Mouse (Mus musculus): ENCODE data around the gene Jak3.

Jak3 gene

DNA sequence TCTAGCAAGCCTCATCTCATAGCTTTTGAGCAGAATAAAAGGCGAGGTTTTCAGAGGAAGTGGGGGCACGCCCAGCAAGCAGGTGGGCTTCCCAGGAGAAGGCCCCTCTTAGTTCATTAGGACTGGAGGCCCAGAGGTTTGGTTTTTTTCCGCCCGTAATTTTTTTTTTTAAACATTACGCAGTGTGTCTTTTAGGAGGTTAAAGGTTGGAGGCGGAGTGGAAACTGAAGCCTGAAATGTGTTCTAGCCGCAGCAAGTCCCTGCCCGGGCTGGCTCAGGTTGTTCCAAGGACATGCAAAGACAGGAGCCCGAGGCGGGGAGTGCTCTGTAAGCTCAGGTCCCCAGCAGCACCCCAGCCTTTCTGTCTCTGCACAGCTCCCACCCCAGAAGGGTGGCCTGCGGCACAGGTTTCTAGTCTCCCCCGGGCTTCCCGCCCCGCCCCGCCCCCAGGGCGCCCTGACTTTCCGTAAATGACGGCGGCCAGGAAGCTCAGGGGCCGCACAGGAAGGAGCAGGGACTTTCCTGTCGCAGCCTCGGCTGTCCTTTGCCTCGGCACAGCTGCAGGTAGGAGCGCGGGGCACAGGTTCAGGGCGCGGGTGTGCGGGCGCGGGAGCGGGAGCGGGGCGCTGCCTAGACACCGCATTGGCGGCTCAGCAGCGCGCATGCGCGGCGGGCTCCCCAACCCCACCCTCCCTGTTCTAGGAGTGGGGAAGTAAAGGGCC is at the start of gene Jak3:
Jak3 (plus strand) TSS at position 277 of the 722 bp plus-strand sequence.
- peak; percentile 60 to 76 for DNase-seq

DNA sequence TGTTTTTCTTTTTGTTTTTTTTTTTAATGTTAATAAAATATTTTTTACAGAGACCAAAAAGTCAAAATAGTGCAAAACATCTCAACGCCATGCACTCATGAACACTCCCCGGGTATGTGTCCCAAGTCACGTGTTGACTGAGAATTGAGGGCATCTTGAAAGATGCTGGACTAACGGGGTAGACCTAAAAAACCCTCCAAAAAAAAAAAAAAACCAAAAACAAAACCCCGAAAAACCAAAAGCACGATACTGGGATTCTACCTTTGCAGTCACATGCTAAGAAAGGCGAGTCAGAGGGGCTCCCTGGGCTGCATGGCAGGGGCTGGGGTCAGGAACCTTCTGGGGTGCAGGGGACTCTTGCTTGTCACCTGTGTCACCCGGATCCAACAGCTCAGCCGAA is 49.3 kb upstream of the Jak3 start:
- no peak for DNase-seq

DNA sequence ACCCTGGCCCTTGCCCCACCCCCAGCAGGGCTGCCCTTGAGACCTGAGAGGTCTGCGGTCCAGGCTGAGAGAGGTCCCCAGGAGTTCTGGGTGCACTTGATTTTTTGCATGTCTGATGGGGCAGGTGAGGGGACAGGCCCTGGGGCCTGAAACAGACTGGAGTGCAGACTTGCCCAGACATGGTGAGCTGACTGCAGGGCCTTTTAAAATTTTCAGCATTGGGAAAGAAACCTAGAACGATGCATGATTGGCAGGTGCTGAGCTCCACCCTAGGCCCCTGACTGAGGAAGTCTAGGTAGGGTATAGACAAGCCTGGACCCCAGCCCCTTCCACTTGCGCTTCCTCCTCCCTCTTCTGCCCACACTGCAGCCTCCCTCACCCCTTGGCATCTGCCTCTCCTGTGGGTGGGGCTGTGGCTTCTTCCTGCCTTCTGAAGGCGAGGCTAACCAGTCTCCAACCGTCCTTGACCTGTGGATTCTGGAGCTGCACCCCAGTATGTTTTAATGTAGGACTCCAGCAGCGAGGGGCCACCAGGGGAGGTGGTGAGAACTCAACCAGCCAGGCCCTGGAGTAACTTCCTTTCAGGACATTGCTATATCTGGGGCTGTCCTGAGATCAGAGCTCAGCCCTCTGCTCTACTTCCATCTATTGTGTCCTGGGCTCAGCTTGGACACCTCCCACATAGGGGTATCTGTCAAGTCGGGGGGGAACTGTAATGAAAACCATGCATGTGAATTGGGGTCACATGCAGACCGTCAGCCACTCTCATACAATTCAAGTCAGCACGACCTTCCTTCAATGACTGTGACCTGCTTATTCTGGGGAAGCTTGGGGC is 48.6 kb upstream of the Jak3 start:
- peak in 1 of 2 experiments; percentile 34 for DNase-seq

DNA sequence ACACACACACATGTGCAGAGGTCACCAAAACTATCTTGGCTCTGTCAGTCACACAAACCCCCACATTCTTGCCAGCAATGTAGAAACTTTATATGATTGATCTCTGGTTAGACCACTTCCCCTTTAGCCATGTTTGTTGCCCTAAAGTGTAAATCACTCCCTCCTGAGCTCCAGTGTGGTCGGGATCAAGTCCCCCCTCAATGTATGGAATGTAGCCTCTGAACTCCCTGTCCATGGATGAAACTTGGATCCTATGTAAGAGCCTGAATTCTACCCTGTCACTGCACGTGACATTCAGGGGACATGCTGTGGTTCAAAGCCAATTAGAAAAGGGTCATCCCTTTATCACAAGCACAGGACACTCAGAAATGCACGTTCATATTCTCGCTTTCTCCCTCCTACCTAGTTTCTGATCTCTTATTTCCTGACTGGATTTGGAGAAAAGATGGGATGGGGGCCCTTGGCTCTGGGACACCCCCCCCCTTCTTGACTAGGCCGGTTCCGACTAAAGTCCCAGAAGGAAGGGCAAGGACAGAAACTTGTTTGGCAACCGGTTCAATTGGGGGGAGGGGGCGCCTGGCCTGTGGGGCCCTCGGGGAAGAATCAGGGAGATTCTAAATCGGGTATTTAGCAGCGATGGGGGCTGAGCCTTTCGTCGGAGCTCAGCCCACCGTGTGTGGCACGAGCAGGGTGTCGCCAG is 47.5 kb upstream of the Jak3 start:
- no peak for DNase-seq

DNA sequence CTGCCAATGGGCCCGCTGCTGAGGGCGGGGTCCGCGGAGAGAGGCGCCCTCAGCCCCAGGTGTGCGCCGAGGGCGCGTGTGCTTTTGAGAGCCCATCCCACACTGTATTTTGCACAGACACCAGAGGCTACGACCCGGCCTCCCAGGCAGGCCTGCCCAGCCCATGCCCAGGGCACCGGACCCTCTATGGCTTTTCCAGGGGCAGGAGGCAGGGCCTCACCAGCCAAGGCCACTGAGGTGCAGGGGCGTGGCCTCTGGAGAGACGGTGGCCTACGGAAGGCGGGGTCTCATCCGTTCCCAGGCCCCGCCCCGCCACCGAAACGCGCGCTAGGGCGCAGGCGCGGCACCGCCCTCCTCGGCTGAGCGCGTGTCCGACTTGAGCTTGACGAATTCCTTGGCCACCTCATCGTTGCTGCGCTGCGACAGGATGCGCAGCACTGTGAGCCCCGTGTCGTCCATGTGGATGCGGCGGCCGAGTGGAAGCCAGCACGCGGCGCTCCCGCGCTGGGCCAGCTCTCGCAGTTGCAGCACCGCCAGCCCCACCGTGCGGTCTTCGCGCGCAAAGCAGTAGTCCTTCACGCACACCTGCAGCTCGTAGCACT is 46.9 kb upstream of the Jak3 start:
- peak; percentile 96 to 97 for DNase-seq

DNA sequence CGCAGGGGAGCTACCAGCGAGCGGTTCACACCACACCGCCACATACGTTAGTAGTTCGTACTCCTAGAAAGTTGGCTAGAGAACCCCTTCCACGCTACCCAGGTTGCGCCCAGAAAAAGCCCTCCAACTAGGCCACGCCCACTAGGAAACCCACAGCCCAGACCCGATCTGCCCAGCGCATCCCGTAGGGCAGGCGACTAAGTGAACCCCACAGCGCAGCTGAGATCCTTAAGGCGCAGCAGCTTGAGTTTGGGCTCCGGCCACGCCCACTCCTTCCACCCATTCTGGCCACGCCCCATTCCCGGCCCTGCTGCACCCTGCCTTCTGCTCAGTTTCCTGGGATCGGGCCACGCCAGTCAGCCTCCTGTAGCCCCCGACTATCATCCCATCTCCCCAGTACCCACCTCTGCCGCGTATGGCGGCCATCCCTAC is 46.3 kb upstream of the Jak3 start:
- peak; percentile 78 to 84 for DNase-seq

DNA sequence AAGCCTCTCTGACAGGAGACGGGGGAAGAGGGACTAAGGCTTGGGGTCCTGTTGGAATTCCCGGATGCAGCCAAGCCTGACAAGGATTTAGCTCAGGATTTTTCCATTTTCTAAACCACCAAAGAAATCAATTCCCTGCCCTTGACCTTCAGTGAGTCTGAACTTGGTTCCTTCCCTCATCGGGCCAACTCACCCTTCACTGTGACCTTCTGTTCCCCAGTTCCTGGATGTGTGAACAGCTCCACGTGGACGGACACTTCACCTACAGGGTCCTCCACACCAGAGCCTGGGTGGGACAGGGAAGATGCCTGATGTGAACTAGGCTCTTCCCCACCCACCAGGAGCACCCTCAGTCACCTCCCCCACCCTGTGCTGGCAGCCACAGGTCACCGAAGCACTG is 45.3 kb upstream of the Jak3 start:
- no peak for DNase-seq

DNA sequence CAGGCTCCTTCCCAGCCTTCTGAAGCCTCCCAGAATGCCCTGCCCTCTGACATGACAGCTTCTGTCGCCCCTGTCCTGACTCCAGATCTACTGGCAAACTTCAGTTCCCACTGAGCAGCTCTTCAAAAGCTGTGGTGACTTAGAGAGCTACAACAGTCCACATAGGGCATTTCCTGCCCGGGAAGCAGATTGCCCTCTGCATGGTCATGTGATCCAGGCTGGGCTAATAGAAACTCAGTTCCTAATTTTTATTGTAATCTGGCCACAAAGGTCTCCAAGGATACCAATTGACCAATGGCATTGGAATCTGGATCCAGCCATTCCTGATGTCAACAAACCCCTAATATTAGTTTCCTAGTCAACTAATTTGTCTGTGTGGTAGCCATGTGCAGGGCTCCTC is 44.2 kb upstream of the Jak3 start:
- DNase-seq, result no peak

DNA sequence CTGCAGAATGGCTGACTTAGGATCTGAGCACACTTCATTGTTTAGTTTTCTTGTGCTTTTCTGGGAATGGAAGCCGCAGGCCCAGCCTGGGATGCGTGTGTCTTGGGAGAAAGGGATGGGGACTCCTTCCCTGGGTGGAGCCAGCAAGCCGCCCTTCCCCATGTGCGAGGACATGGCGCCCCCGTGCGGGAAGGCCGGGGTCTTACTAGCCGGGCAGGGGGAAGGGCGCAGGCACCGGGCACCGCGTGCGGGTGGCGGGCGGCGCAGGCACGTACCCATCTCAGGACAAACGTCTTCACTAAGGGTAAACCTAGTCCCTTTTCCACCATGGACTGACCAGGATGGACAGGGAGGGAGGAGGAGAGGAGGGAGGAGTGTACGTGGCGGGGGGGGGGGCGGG is 42.9 kb upstream of the Jak3 start:
- peak; percentile 62 to 70 for DNase-seq

DNA sequence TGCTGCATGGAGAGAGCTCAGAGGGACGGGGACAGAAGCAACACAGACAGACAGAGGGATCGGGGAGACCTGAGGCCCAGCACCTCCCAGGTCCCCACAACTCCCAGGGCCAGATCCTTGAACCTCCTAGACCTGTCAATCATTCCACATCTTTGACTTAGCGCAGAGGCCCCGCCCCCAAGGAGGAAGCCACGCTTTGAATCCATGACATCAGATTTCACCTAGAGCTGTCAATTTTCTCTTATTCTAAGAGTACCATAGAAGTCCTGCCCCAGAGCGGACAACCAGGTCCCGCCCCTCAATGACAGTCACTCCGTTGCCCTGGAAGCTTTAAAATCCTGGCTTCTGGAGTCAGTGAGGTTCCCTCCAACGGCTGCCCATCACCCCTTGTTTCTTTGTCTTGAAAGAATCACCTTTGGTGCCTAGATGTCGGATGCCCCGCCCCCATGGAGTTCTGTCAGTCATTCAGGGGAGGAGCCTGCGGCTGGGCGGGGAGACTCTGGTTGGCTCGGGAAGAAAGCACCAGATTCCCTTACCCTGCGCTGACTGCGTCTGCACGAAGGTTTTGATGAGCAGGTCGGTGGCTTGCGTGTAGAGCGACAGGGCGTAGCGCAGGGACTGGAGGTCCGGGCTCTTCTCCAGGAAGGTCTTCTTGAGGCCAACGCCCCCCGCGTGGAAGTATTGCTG is 42.0 kb upstream of the Jak3 start:
- peak; percentile 70 to 80 for DNase-seq

DNA sequence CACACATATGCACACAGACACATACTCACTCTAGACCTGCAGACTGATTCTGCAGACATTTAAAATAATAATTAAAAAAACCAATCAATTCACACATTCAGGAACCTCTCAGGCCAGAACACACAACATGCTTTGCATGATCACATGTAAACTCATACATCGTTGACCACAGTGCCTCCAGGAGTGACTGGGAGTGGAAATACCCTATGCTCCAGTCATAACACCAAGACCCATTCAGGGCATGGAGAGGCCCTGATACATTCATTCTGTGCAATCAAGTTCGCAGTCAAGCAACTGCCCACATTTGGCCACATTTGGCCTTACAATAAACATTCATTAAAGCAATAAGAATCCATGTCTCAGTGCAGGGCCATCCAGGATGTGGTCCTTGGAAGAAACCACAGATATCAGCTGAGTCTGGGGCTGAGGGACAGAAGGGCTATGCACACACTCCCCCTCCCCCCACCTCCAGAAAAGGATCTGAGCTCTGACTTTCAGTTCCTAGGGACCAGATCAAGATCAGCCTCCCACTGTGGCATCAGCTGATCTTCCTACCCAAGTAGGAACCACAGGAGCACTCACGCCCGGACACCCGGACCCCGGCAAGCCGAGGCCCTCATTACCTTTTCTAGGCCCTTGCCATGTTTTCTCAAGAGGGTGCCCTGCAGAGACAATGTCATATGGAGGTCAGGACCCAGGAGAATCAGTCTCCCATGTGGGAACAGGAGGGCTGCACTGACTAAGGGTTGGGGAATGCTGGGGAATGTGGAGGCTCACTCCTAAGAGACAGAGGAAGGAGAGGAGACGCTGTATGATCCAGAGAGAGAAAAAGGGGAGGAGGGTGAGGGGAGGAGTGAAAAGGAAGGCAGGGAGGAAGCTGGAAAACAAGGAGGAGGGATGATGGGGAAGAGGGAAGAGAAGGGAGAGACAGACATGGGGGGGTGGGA is 38.7 kb upstream of the Jak3 start:
- DNase-seq, result no peak

DNA sequence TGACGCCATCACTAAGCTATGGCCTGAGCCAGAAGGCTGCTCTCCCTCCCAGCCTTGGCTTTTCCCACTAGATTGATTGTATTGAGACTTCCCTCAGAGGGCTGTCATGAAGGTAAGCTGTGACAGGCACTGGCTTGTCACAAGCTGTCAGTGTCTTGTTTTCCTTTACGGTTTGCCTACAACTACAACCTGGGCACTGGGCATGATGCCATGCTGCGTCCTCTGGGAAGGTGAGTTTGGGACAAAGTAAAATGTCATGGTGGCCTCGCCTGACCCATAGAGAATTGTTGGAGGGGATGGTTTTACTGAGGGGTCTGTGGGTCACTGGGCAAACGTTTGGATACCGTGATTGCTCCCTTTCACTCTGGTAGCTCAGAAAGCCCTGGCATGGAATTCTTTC is 37.8 kb upstream of the Jak3 start:
- DNase-seq, result no peak

DNA sequence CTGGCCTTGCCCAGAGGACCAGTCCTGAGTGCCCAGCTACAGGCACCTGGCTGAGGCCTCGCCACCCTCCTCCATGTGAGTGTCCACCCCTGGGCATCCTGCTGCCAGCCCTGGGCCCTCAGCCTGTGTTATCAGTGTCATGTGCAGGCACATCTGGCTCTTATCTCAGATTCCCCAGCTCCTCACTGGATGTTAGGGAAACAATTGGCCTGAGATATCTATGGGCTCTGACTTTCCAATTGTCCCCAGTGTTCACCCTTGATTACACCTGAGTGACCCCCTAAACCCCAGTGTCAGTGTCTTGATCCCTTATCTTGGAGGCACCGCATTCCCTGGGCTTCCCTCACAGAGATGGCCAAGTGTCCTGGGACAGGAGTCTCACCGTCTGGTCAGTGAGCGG is 36.8 kb upstream of the Jak3 start:
- no peak for DNase-seq

DNA sequence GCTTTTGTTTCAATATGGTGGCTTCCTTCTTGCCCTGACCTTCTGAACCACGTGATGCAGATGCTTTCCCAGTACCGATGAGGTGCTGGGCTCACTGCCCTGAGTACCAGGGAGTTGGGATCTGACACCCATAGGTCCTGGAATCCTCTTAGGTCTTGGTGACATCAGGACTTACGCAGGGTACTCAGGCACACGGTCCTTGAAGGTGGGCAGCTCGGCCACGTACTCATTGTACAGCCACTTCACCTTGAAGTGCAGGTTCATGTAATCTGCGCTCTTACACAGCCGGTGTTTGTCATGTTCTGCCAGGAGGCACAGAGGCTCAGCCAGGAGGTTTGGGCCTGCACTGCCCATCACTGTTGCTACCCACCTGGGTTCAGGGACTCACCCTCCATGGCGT is 30.6 kb upstream of the Jak3 start:
- no peak for DNase-seq

DNA sequence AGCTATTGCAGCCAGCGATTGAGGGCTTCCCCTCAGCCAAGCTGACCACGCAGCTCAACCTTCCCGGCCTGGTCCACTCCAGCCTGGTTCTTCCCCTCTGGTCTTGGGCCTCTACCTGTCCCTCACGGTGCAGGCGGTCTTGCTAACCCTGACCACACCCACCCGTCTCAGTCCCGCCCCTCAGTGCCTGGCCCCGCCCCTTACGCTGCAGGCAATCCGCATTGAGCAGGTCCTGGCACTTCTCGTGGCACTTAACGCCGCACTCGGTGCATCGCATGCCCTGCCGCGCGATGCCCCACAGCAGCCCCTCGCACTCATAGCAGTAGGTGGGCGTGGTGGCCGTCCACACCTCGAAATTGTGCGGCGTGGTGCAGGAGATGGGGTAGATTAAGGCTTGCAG is 21.5 kb upstream of the Jak3 start:
- peak; percentile 75 to 79 for DNase-seq

DNA sequence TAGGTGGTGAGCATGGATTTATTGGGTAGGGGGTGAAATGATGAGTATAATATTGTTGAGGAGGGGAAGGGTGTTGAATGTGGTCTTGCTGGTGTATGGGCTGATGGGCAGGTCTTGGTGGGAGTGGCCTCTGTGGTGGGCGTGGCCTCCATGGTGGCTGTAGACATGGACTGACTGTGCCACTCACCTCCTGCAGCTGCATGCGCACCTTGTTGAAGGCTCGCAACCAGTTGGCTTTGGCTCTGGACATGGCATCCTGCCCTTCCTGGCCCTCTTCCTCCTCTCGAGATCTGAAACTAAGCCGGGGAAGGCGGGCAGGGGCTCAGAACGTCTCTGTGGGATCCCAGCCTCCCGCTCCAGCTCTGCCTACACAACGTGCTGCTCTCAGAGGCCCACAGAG is 18.3 kb upstream of the Jak3 start:
- peak in 1 of 2 experiments; percentile 31 for DNase-seq

DNA sequence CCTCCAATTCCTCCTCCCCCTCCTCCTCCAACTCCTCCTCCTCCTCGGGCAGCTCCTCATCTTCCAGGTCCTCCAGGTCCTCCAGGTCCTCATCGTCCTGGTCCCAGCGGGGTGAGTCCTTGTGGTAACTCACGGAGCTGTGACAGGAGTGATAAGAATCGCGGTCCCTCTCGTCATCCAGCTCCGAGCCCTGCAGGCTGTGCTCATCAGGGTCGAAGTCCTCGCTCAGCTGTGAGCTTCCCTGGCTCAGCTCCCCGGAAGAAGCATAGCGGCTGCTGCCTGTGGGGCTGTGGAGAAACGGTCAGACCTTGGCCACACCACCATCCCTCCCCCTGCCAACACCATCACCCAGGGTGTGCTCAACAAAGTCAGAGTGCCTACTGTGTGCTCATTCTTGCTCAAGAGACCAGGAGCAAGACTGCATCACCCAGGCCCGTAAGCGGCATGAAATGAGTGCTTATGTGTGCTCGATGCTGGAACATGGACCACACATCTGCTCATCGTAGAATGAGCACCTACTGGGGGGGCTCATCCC is 17.5 kb upstream of the Jak3 start:
- peak in 1 of 2 experiments; percentile 45 for DNase-seq

DNA sequence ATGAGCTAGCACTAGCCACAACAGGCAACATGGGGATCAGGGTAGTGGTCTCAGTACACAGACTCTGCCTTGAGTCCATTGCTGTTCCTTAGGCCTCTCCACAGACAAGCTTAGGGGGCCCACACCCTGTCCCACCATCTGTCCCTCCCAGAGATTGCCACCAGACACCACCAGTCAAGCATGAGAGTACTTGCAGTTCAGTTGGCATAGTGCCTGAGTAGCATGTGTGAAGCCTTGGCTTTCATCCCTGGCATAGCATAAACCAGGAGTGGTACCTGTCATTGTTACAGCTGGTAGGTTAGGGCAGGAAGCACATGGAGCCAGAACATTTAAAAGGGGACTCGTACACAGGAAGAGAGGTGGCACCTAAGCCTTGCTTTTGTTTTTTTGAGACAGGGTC is 16.3 kb upstream of the Jak3 start:
- no peak for DNase-seq

DNA sequence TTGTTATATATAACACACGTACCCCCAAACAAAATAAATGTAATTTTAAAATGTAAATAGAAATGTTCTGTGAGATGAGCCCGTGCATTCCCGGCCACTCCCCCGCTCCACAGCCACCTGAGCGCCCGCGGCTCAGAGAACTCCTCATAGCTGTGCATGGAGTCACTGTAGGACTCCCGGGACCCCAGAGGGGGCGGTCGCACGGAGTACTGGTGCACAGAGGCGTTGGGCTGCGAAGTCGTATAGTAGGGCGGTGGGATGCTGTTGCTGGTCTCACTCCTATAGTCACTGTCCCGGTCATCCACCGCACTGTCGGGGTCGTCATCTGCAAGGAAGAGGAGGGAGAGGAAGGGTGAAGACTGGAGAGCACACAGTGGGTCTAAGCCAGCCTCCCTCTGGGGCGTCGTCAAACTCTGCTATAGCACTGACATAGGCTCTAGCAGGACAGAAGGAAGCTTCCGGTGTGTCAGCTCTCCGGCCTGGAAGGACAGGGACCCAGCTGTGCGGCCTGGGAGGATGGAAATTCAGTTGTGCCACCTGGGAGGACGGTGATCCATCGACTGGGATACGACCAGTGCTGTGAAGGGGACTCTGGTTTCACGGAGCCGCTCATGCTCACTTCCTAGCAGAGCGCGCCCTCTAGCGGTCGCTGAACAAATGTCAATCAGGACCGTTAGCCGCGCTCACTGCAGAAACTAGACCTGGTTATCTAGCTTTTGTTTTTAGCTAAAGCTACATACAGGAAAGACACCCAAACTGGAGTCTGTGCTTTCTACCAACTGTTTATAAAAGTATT is 15.6 kb upstream of the Jak3 start:
- DNase-seq, result peak; percentile 94

All from kidney, postnatal 4 days (tissue).